Mouse (Mus musculus) spleen, postnatal 0 days (tissue): ENCODE results near the gene Olfr1436. TPM values are rescaled to one million over a fixed set of nuclear protein-coding genes. Genes with fewer than 3 reads are reported as not detected.

ENCODE experiments used
- polyA plus RNA-seq: library from polyadenylated mRNA; unstranded; fragments of >200 nt; fragmentation: Nextera tagmentation; extraction: Ambion mirVana; gene quantifications from 2 replicates; pipeline ENCODE4 v1.2.1, GENCODE M21; 2015

The Olfr1436 gene
- polyA plus RNA-seq, result not detected in 2 replicates

GRCm38 (mm10) chr19:12299030-12299429 is at the start of gene Olfr1436:
Gene Olfr1436, minus strand, starts transcription at chr19:12299130.

DNA sequence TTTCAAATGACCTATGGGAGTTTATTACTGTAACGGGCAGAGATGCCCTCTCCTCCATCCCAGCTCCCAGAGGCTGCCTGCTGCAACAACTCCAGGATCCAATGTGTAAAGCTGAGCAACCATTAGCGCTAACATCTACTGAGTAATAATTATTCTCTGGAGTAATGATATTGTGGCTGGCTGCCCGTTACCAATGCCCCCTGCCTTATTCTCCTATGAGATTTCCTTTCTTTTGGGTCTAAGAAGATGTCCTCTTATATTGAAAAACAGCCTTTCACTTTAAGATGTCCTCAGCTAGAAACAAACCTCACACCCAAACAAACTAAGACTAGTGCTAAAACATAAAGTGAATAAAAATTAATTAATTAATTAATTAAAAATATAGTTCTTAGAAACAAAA is 36.9 kb upstream of the Olfr1436 start, which contains the start of gene Olfr1438-ps1:
Gene Olfr1438-ps1 (minus strand): TSS at position 101 of the 400 bp plus-strand sequence.

GRCm38 (mm10) chr19:12325001-12325400 is 26.1 kb upstream of the Olfr1436 start, which contains the start of gene Olfr1437:
Gene Olfr1437, minus strand, starts transcription at chr19:12325101.

GRCm38 (mm10) chr19:12279554-12279953 is 19.4 kb downstream of the Olfr1436 start, which contains the start of gene Olfr1434:
Gene Olfr1434, plus strand, starts transcription at chr19:12279854.

DNA sequence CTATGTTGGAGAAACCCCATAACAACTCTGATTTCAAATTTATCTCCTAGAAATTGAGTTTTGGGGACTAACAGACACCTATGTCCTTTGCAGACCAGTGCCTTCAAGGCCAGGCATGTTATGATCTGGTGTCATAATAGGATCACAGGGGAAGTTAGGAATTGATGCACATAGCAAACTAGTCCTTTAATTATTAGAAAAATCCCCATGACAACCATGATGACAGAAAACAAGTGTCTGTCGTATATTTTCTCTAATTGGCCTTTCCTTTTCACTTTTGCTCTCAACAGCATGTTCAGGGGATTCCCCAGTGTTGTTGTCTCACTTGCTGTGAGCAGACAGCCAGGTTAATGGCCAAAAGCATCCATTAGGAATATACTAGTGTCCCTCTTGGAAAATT is 38.2 kb downstream of the Olfr1436 start, which contains the start of gene Olfr235:
Gene Olfr235 (plus strand): TSS at position 301 of the 400 bp plus-strand sequence.

Other genes with a start within 250 kb of the Olfr1436 start
- gene Olfr1424, start 236.4 kb downstream of the Olfr1436 start, polyA plus RNA-seq, result not detected in 2 replicates
- gene Olfr1425, start 221.4 kb downstream of the Olfr1436 start, polyA plus RNA-seq, result not detected in 2 replicates
- gene Olfr1426, start 207.1 kb downstream of the Olfr1436 start, polyA plus RNA-seq, result not detected in 2 replicates
- not detected in 2 replicates for gene Olfr1427, start 195.8 kb downstream of the Olfr1436 start, polyA plus RNA-seq
- gene Olfr1428, start 183.2 kb downstream of the Olfr1436 start, polyA plus RNA-seq, result not detected in 2 replicates
- not detected in 2 replicates for gene Olfr76, start 175.9 kb downstream of the Olfr1436 start, polyA plus RNA-seq
- gene Olfr1555-ps1, start 129.0 kb downstream of the Olfr1436 start, polyA plus RNA-seq, result not detected in 2 replicates
- gene Olfr1431, start 98.5 kb downstream of the Olfr1436 start, polyA plus RNA-seq, result not detected in 2 replicates
- not detected in 2 replicates for gene Olfr1432, start 66.5 kb downstream of the Olfr1436 start, polyA plus RNA-seq
- not detected in 2 replicates for gene Olfr262, start 57.5 kb downstream of the Olfr1436 start, polyA plus RNA-seq
- not detected in 2 replicates for gene Olfr235, start 38.1 kb downstream of the Olfr1436 start, polyA plus RNA-seq
- not detected in 2 replicates for gene Olfr1434, start 19.3 kb downstream of the Olfr1436 start, polyA plus RNA-seq
- not detected in 2 replicates for gene Olfr1437, start 26.0 kb upstream of the Olfr1436 start, polyA plus RNA-seq
- not detected in 2 replicates for gene Olfr1438-ps1, start 36.8 kb upstream of the Olfr1436 start, polyA plus RNA-seq
- gene Olfr1440, start 88.1 kb upstream of the Olfr1436 start, polyA plus RNA-seq, result not detected in 2 replicates
- gene Olfr1441, start 118.3 kb upstream of the Olfr1436 start, polyA plus RNA-seq, result not detected in 2 replicates
- gene Pfpl, start 128.8 kb upstream of the Olfr1436 start, polyA plus RNA-seq, result not detected in 2 replicates
- 7.0 and 8.6 TPM in 2 replicates for gene Mpeg1, start 161.6 kb upstream of the Olfr1436 start, polyA plus RNA-seq
- gene Dtx4, start 202.3 kb upstream of the Olfr1436 start, polyA plus RNA-seq, result 2.1 and 2.4 TPM in 2 replicates
- 39.4 and 41.7 TPM in 2 replicates for gene Fam111a, start 246.6 kb upstream of the Olfr1436 start, polyA plus RNA-seq